Mouse (Mus musculus) liver, embryonic 14.5 days (tissue): ENCODE data around the gene Tada2a. TPM values are rescaled to one million over a fixed set of nuclear protein-coding genes. Genes with fewer than 3 reads are reported as not detected.

ENCODE experiments used
- ATAC-seq: fragments of 200-750 bp; cut with Nextera tagmentation; 2 replicates; pipeline ENCODE4 v1.8.0; 2017; ENCODE audit warnings: moderate number of reproducible peaks, mild to moderate bottlenecking, moderate library complexity; ENCODE audit not compliant: insufficient read depth
- DNase-seq, 3 experiments: peaks; one replicate each; pipeline ENCODE4 v3.0.0-alpha.2; 2012 to 2013; ENCODE audit warnings: low read depth in 3 of 3, low spot score in 3 of 3
- H3K27ac ChIP-seq: fragments of 300-500 bp; sonication (generic); 2 replicates; pipeline ENCODE4 v1.5.1; 2014; ENCODE audit warnings: moderate library complexity, mild to moderate bottlenecking, control low read depth, inconsistent platforms
- H3K27me3 ChIP-seq: fragments of 300-500 bp; sonication (generic); 2 replicates; pipeline ENCODE4 v1.6.1; 2014; ENCODE audit warnings: mild to moderate bottlenecking, low read length, moderate library complexity; ENCODE audit not compliant: control insufficient read depth, insufficient read depth
- H3K36me3 ChIP-seq: fragments of 300-500 bp; sonication (generic); replicated peaks from 2 replicates; pipeline ENCODE4 v1.6.1; 2014; ENCODE audit warnings: low read depth; ENCODE audit not compliant: control insufficient read depth, insufficient read depth
- H3K4me1 ChIP-seq, 2 experiments: fragments of 200-500 bp in 1 of 2; fragments of 300-500 bp in 1 of 2; sonication (generic) in 1 of 2; replicated peaks; 2 replicates each; pipeline ENCODE4 v1.6.1; 2012 to 2014; ENCODE audit warnings: antibody characterized with exemption in 1 of 2, inconsistent platforms in 1 of 2, low read length in 1 of 2; ENCODE audit not compliant: control insufficient read depth in 2 of 2, insufficient read depth in 2 of 2
- H3K4me2 ChIP-seq: fragments of 300-500 bp; sonication (generic); 2 replicates; pipeline ENCODE4 v1.6.1; 2014; ENCODE audit warnings: low read depth, mild to moderate bottlenecking, control low read depth, moderate library complexity
- H3K4me3 ChIP-seq, 2 experiments: fragments of 200-500 bp in 1 of 2; fragments of 300-500 bp in 1 of 2; sonication (generic) in 1 of 2; 2 replicates each; pipeline ENCODE4 v1.5.1; 2012 to 2014; ENCODE audit warnings: low read depth in 2 of 2, low read length in 2 of 2, mild to moderate bottlenecking in 2 of 2, control low read depth in 1 of 2, inconsistent platforms in 1 of 2, moderate library complexity in 1 of 2; ENCODE audit not compliant: insufficient read depth in 1 of 2
- H3K9ac ChIP-seq: fragments of 300-500 bp; sonication (generic); replicated peaks from 2 replicates; pipeline ENCODE4 v1.6.1; 2014; ENCODE audit warnings: mild to moderate bottlenecking, control low read depth, moderate library complexity
- H3K9me3 ChIP-seq: fragments of 300-500 bp; sonication (generic); 2 replicates; pipeline ENCODE4 v1.6.1; 2016; ENCODE audit warnings: low read length, mixed read lengths; ENCODE audit not compliant: control insufficient read depth
- CTCF ChIP-seq: IDR thresholded peaks from 2 replicates; pipeline ENCODE4 v1.5.1; 2016; ENCODE audit warnings: antibody characterized with exemption, low read depth, control low read depth
- EP300 ChIP-seq: IDR thresholded peaks from 2 replicates; pipeline ENCODE4 v1.6.1; 2016; ENCODE audit warnings: antibody characterized with exemption, low read depth
- WGBS: fragments of 180-500 bp; shearing (Covaris S2); extraction: QIAGEN DNeasy Blood & Tissue Kit; methylation state at CpG from one replicate; pipeline ENCODE4 v1.1.7; 2014; ENCODE audit not compliant: insufficient replicate concordance; 5-methylcytosine and 5-hydroxymethylcytosine counted together
- polyA plus RNA-seq, 2 experiments: library from polyadenylated mRNA; depleted of rRNA in 1 of 2; stranded (reverse) in 1 of 2; unstranded in 1 of 2; fragments of >200 nt; fragmentation: Nextera tagmentation in 1 of 2; extraction: Ambion mirVana in 1 of 2; gene quantifications; 2 replicates each; pipeline versions ENCODE4 v1.2.1 to v1.2.3; 2012 to 2014

Tada2a gene
- polyA plus RNA-seq, 2 experiments = 9.0 to 9.6 TPM

DNA sequence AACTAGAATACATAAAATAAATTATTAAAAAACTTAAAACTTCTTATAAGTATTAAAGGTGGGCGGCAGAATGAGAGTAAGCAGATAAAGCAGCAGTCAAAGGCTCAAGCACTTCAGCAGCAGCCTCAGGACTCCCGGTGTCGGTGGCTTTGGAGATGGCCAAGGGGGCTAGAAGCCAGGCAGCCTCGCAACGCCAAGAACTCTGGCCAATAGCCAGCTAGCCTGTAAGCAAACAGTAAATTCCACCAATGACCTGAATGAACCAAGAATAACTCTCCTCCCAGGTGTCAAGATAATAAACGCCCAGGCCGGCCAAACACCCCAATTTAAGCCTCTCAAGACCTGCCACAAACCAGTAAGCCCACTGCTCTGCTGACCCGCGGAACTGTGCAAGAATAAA lies 13.8 kb downstream of the Tada2a start:
- peaks cover 11% of the 10 kb centered on the region for H3K36me3 ChIP-seq
- DNase-seq = no peak
- no peak overlapping the region for H3K27ac ChIP-seq
- no peak for ATAC-seq
- H3K9ac ChIP-seq = no peak overlapping the region
- no peaks in the 10 kb centered on the region for H3K27me3 ChIP-seq
- H3K4me2 ChIP-seq = no peak overlapping the region
- H3K4me1 ChIP-seq = no peaks in the 10 kb centered on the region
- TF ChIP-seq EP300 (no peak), CTCF (no peak)
- H3K9me3 ChIP-seq = no peaks in the 10 kb centered on the region
- H3K4me3 ChIP-seq = no peak overlapping the region
- WGBS = 86% methylated on average over 9 of the region's 9 CpGs

DNA sequence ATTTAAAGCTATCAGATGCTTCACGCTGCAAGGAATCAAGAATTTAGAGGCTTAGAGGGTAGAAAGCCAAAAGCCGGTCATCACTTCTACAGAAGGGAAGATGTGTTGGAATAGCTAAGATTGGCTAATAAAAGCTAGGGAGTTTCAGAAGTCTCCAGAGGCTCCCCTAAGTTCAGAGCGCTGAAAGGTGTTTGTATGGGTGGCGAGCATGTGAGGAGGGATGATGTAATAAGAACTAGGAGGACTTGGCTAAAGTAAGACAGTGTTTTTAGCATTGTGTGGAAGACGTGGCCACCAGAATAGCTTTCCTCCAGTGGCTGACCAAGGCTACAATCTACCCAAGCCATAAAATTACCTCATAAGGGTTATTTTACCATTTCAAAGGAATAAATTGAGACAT lies 15.8 kb downstream of the Tada2a start:
- no peak for DNase-seq
- ATAC-seq = no peak
- H3K4me2 ChIP-seq = no peak overlapping the region
- H3K9me3 ChIP-seq = no peaks in the 10 kb centered on the region
- H3K9ac ChIP-seq = no peak overlapping the region
- peaks cover 7% of the 10 kb centered on the region for H3K36me3 ChIP-seq
- no peak overlapping the region for H3K27ac ChIP-seq
- no peak for TF ChIP-seq CTCF
- no peak overlapping the region for H3K4me3 ChIP-seq
- H3K4me1 ChIP-seq = no peaks in the 10 kb centered on the region
- WGBS = 78% methylated on average over 5 of the region's 5 CpGs
- no peaks in the 10 kb centered on the region for H3K27me3 ChIP-seq

GRCm38 (mm10) chr11:84107137-84107536 lies 22.3 kb downstream of the Tada2a start:
- no peak for TF ChIP-seq EP300
- no peak for TF ChIP-seq CTCF
- Histone ChIP-seq H3K36me3 (peaks cover 14% of the 10 kb centered on the region), H3K4me2 (no peak overlapping the region), H3K4me3 (no peak overlapping the region), H3K4me1 (no peaks in the 10 kb centered on the region), H3K9me3 (no peaks in the 10 kb centered on the region), H3K27ac (no peak overlapping the region), H3K9ac (no peak overlapping the region), H3K27me3 (no peaks in the 10 kb centered on the region)
- 48% methylated on average over 2 of the region's 2 CpGs for WGBS
- DNase-seq (no peak), ATAC-seq (no peak)

DNA sequence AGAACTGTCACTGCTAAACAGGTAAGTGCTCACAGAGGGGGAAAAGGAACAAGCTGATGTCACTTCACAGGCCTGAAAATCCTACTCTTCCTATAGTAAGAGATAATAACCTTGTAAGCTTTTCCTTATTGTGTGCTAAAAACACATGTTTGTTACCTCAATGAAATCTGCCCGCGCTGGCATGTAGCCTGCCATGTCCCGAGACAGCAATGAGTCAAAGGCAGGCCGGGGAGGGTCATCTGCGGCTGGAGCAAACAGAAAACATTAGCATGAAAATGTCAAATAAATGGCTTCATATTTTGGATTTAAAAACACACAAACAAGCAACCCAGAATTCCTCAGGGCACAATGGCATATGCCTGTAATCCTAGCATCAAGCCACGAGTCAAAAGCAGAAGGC lies 25.4 kb downstream of the Tada2a start:
- Histone ChIP-seq H3K9me3 (no peaks in the 10 kb centered on the region), H3K36me3 (peaks cover 12% of the 10 kb centered on the region), H3K4me2 (no peak overlapping the region), H3K4me1 (no peaks in the 10 kb centered on the region), H3K27me3 (no peaks in the 10 kb centered on the region), H3K4me3 (no peak overlapping the region), H3K9ac (no peak overlapping the region), H3K27ac (no peak overlapping the region)
- DNase-seq = no peak
- no peak for ATAC-seq
- no peak for TF ChIP-seq EP300
- TF ChIP-seq CTCF = no peak
- WGBS = 85% methylated on average over 6 of the region's 6 CpGs

GRCm38 (mm10) chr11:84101182-84101581 lies 28.2 kb downstream of the Tada2a start:
- Histone ChIP-seq H3K27ac (no peak overlapping the region), H3K4me2 (no peak overlapping the region), H3K36me3 (peaks cover 8% of the 10 kb centered on the region), H3K4me3 (no peak overlapping the region), H3K4me1 (no peaks in the 10 kb centered on the region), H3K9ac (no peak overlapping the region), H3K27me3 (no peaks in the 10 kb centered on the region), H3K9me3 (no peaks in the 10 kb centered on the region)
- no peak for TF ChIP-seq CTCF
- TF ChIP-seq EP300 = no peak
- no peak for DNase-seq
- ATAC-seq = no peak
